Mouse (Mus musculus): ENCODE results near the gene Gm20388. TPM values are rescaled to one million over a fixed set of nuclear protein-coding genes. Genes with fewer than 3 reads are reported as not detected.

Gene Gm20388
- polyA plus RNA-seq, 1 experiment from 2014 or later, result not detected

GRCm38 (mm10) chr8:121047441-121047840 is 1136.8 kb downstream of the Gm20388 start:
- ATAC-seq (ENCODE audit: insufficient number of reproducible peaks, insufficient read depth, low FRiP score, low TSS enrichment, low read depth), result no peak
- H3K4me1 ChIP-seq, result peaks cover 12% of the 10 kb centered on the region; the same call in 1 of the 2 replicates
- H3K9ac ChIP-seq, result no peak overlapping the region
- WGBS, result 63% methylated on average over 9 of the region's 9 CpGs
- no peak overlapping the region for H3K4me2 ChIP-seq
- H3K36me3 ChIP-seq, result no peaks in the 10 kb centered on the region
- H3K9me3 ChIP-seq, result peaks cover 3% of the 10 kb centered on the region; the same call in 1 of the 2 replicates
- no peak overlapping the region for H3K4me3 ChIP-seq
- no peak overlapping the region for H3K27ac ChIP-seq
- H3K27me3 ChIP-seq, result peaks cover 4% of the 10 kb centered on the region; the same call in 1 of the 2 replicates

GRCm38 (mm10) chr8:121058081-121058480 is 1147.4 kb downstream of the Gm20388 start:
- H3K27ac ChIP-seq, result peak overlapping the region; percentile 77
- H3K9ac ChIP-seq, result 0 out of 2 replicates have a peak overlapping the region, but pooled peaks have one; percentile 36
- H3K36me3 ChIP-seq, result no peaks in the 10 kb centered on the region
- H3K4me1 ChIP-seq, result peaks cover 44% of the 10 kb centered on the region
- WGBS, result 26% methylated on average over 9 of the region's 9 CpGs
- peaks cover 27% of the 10 kb centered on the region for H3K27me3 ChIP-seq
- H3K4me2 ChIP-seq, result 0 out of 2 replicates have a peak overlapping the region, but pooled peaks have one; percentile 7
- H3K9me3 ChIP-seq, result no peaks in the 10 kb centered on the region
- no peak overlapping the region for H3K4me3 ChIP-seq
- no peak for ATAC-seq (ENCODE audit: insufficient number of reproducible peaks, insufficient read depth, low FRiP score, low TSS enrichment, low read depth)

- Histone ChIP-seq H3K27ac (no peak overlapping the region), H3K4me2 (no peak overlapping the region), H3K36me3 (no peaks in the 10 kb centered on the region), H3K9me3 (no peaks in the 10 kb centered on the region), H3K4me3 (no peak overlapping the region), H3K27me3 (peaks cover 35% of the 10 kb centered on the region), H3K4me1 (peaks cover 52% of the 10 kb centered on the region), H3K9ac (no peak overlapping the region)
- ATAC-seq (ENCODE audit: insufficient number of reproducible peaks, insufficient read depth, low FRiP score, low TSS enrichment, low read depth), result no peak
- WGBS, result 85% methylated on average over 7 of the region's 7 CpGs
These were observed 1148.5 kb downstream of the Gm20388 start for GRCm38 (mm10) chr8:121059098-121059497.

GRCm38 (mm10) chr8:121062521-121062920 is 1151.9 kb downstream of the Gm20388 start:
- Histone ChIP-seq H3K4me2 (no peak overlapping the region), H3K36me3 (no peaks in the 10 kb centered on the region), H3K27ac (no peak overlapping the region), H3K9me3 (no peaks in the 10 kb centered on the region), H3K4me3 (no peak overlapping the region), H3K9ac (no peak overlapping the region), H3K4me1 (peaks cover 33% of the 10 kb centered on the region), H3K27me3 (peaks cover 51% of the 10 kb centered on the region)
- WGBS, result 71% methylated on average over 6 of the region's 6 CpGs
- no peak for ATAC-seq (ENCODE audit: insufficient number of reproducible peaks, insufficient read depth, low FRiP score, low TSS enrichment, low read depth)

GRCm38 (mm10) chr8:121063649-121064048 is 1153.0 kb downstream of the Gm20388 start:
- peak overlapping the region; percentile 40; the same call in 1 of the 2 replicates for H3K9ac ChIP-seq
- H3K27ac ChIP-seq, result peak overlapping the region; percentile 41; the same call in 1 of the 2 replicates
- H3K27me3 ChIP-seq, result peaks cover 57% of the 10 kb centered on the region
- H3K4me2 ChIP-seq, result no peak overlapping the region
- no peaks in the 10 kb centered on the region for H3K9me3 ChIP-seq
- no peak overlapping the region for H3K4me3 ChIP-seq
- peaks cover 22% of the 10 kb centered on the region for H3K4me1 ChIP-seq
- 0 out of 2 replicates have a peak, but pooled peaks have one; percentile 33 for ATAC-seq (ENCODE audit: insufficient number of reproducible peaks, insufficient read depth, low FRiP score, low TSS enrichment, low read depth)
- 21% methylated on average over 13 of the region's 13 CpGs for WGBS
- no peaks in the 10 kb centered on the region for H3K36me3 ChIP-seq

- Histone ChIP-seq H3K27me3 (peaks cover 89% of the 10 kb centered on the region), H3K4me1 (peaks cover 28% of the 10 kb centered on the region), H3K27ac (no peak overlapping the region), H3K9me3 (no peaks in the 10 kb centered on the region), H3K36me3 (no peaks in the 10 kb centered on the region), H3K4me3 (no peak overlapping the region), H3K9ac (0 out of 2 replicates have a peak overlapping the region, but pooled peaks have one; percentile 21), H3K4me2 (no peak overlapping the region)
- no peak for ATAC-seq (ENCODE audit: insufficient number of reproducible peaks, insufficient read depth, low FRiP score, low TSS enrichment, low read depth)
- WGBS, result 4% methylated on average over 12 of the region's 12 CpGs
These were observed 1160.8 kb downstream of the Gm20388 start for GRCm38 (mm10) chr8:121071454-121071853.

- Histone ChIP-seq H3K27ac (peak overlapping the region; percentile 16; the same call in 1 of the 2 replicates), H3K9me3 (no peaks in the 10 kb centered on the region), H3K4me2 (peak overlapping the region; percentile 53; the same call in 1 of the 2 replicates), H3K36me3 (no peaks in the 10 kb centered on the region), H3K9ac (no peak overlapping the region), H3K4me3 (no peak overlapping the region), H3K4me1 (peaks cover 28% of the 10 kb centered on the region), H3K27me3 (peaks cover 95% of the 10 kb centered on the region)
- WGBS, result 14% methylated on average over 11 of the region's 11 CpGs
- no peak for ATAC-seq (ENCODE audit: insufficient number of reproducible peaks, insufficient read depth, low FRiP score, low TSS enrichment, low read depth)
These were observed 1161.9 kb downstream of the Gm20388 start for GRCm38 (mm10) chr8:121072406-121073130.

- Histone ChIP-seq H3K4me2 (peak overlapping the region; percentile 53), H3K36me3 (no peaks in the 10 kb centered on the region), H3K4me1 (peaks cover 28% of the 10 kb centered on the region), H3K9ac (peak overlapping the region; percentile 44; the same call in 1 of the 2 replicates), H3K9me3 (no peaks in the 10 kb centered on the region), H3K4me3 (peak overlapping the region; percentile 28), H3K27me3 (peaks cover 100% of the 10 kb centered on the region), H3K27ac (peak overlapping the region; percentile 16; the same call in 1 of the 2 replicates)
- under 1% methylated on average over 48 of the region's 48 CpGs for whole genome bisulfite sequencing
- ATAC-seq (ENCODE audit: insufficient number of reproducible peaks, insufficient read depth, low FRiP score, low TSS enrichment, low read depth), result no peak
These were observed 1162.8 kb downstream of the Gm20388 start for GRCm38 (mm10) chr8:121073174-121074107.

GRCm38 (mm10) chr8:121074108-121074847 is 1163.6 kb downstream of the Gm20388 start:
- Histone ChIP-seq H3K36me3 (no peaks in the 10 kb centered on the region), H3K27ac (no peak overlapping the region), H3K4me2 (peak overlapping the region; percentile 14; the same call in 1 of the 2 replicates), H3K27me3 (peaks cover 100% of the 10 kb centered on the region), H3K9ac (no peak overlapping the region), H3K4me3 (0 out of 2 replicates have a peak overlapping the region, but pooled peaks have one; percentile 13), H3K4me1 (peaks cover 28% of the 10 kb centered on the region), H3K9me3 (no peaks in the 10 kb centered on the region)
- 2% methylated on average over 15 of the region's 15 CpGs for WGBS
- ATAC-seq (ENCODE audit: insufficient number of reproducible peaks, insufficient read depth, low FRiP score, low TSS enrichment, low read depth), result no peak

GRCm38 (mm10) chr8:121074848-121075145 is 1164.2 kb downstream of the Gm20388 start:
- Histone ChIP-seq H3K9ac (no peak overlapping the region), H3K27me3 (peaks cover 100% of the 10 kb centered on the region), H3K4me3 (0 out of 2 replicates have a peak overlapping the region, but pooled peaks have one; percentile 13), H3K9me3 (no peaks in the 10 kb centered on the region), H3K36me3 (no peaks in the 10 kb centered on the region), H3K27ac (no peak overlapping the region), H3K4me2 (peak overlapping the region; percentile 14; the same call in 1 of the 2 replicates), H3K4me1 (peaks cover 28% of the 10 kb centered on the region)
- ATAC-seq (ENCODE audit: insufficient number of reproducible peaks, insufficient read depth, low FRiP score, low TSS enrichment, low read depth), result no peak
- 2% methylated on average over 10 of the region's 10 CpGs for WGBS

- H3K27ac ChIP-seq, result no peak overlapping the region
- no peak overlapping the region for H3K9ac ChIP-seq
- 7% methylated on average over 13 of the region's 13 CpGs for WGBS
- no peaks in the 10 kb centered on the region for H3K36me3 ChIP-seq
- peaks cover 33% of the 10 kb centered on the region for H3K4me1 ChIP-seq
- H3K4me3 ChIP-seq, result no peak overlapping the region
- H3K27me3 ChIP-seq, result peaks cover 100% of the 10 kb centered on the region
- H3K9me3 ChIP-seq, result no peaks in the 10 kb centered on the region
- H3K4me2 ChIP-seq, result no peak overlapping the region
- ATAC-seq (ENCODE audit: insufficient number of reproducible peaks, insufficient read depth, low FRiP score, low TSS enrichment, low read depth), result no peak
These were observed 1165.3 kb downstream of the Gm20388 start for GRCm38 (mm10) chr8:121075936-121076335.
